ENCODE assay signal across 19 mouse cellular contexts in genomic region chr16:34382992-34383391, GRCm38 (mm10).
DNase-seq lines count a peak whose midpoint lies in the region; ATAC-seq and TF ChIP-seq lines count a peak whose summit lies in the region.
"Had no signal": no experiment of that assay in that cellular context is flagged by ENCODE, and none has a peak within 500 bp of the region (broad histone marks: within the 10 kb centered on the region; RNA-seq: fewer than 3 reads in every experiment).

No protein-coding gene starts in this region.

- H3K9ac ChIP-seq in hindbrain, embryonic 12.5 days, result 0 out of 2 replicates have a peak overlapping the region, but pooled peaks have one; percentile 6
- H3K9ac ChIP-seq in hindbrain, postnatal 0 days (replicated peaks; ENCODE audit: low read length), result no peak overlapping the region
- no peak overlapping the region for H3K9ac ChIP-seq in forebrain, postnatal 0 days
- H3K9ac ChIP-seq: embryonic facial prominence, embryonic 13.5 days; limb, embryonic 12.5 days; liver, embryonic 14.5 days; lung, embryonic 15.5 days had no signal

- DNase-seq in hindbrain, postnatal 0 days (ENCODE audit: low spot score), result no peak
- no peak for DNase-seq in embryonic facial prominence, embryonic 10.5 days (ENCODE audit: low spot score)
- no peak for DNase-seq in forebrain, postnatal 0 days
- DNase-seq in retina, embryonic 14.5 days (ENCODE audit: low spot score), result peak; percentile 24
- DNase-seq in limb, embryonic 10.5 days (ENCODE audit: low spot score), result no peak
- DNase-seq in liver, result no peak
- DNase-seq: cerebellum, adult 9-10 months; heart, postnatal 10 days; right cerebral cortex, postnatal 4 days; thymus, adult 2 months had no signal

- H3K27ac ChIP-seq in hindbrain, embryonic 12.5 days, result peak overlapping the region; percentile 40; the same call in 1 of the 2 replicates
- no peak overlapping the region for H3K27ac ChIP-seq in hindbrain, postnatal 0 days
- H3K27ac ChIP-seq in embryonic facial prominence, embryonic 10.5 days (replicated peaks), result 0 out of 2 replicates have a peak overlapping the region, but pooled peaks have one; percentile 24
- H3K27ac ChIP-seq in forebrain, postnatal 0 days (ENCODE audit: low read depth, low read length), result no peak overlapping the region
- H3K27ac ChIP-seq in limb, embryonic 10.5 days, result no peak overlapping the region
- H3K27ac ChIP-seq: embryonic facial prominence, embryonic 13.5 days; limb, embryonic 12.5 days; liver, embryonic 14.5 days; lung, embryonic 15.5 days; macrophage had no signal

- H3K36me3 ChIP-seq in hindbrain, embryonic 12.5 days, result 0 out of 2 replicates have a peak, but pooled peaks cover 14% of the 10 kb centered on the region
- H3K36me3 ChIP-seq in hindbrain, postnatal 0 days (ENCODE audit: insufficient read depth, low read length), result no peaks in the 10 kb centered on the region
- H3K36me3 ChIP-seq in embryonic facial prominence, embryonic 10.5 days (replicated peaks), result peaks cover 24% of the 10 kb centered on the region
- H3K36me3 ChIP-seq in forebrain, postnatal 0 days (ENCODE audit: insufficient read depth), result no peaks in the 10 kb centered on the region
- peaks cover 17% of the 10 kb centered on the region for H3K36me3 ChIP-seq in limb, embryonic 10.5 days
- H3K36me3 ChIP-seq: lung, embryonic 15.5 days had no signal

- no peaks in the 10 kb centered on the region for H3K9me3 ChIP-seq in hindbrain, embryonic 12.5 days (replicated peaks)
- no peaks in the 10 kb centered on the region for H3K9me3 ChIP-seq in hindbrain, postnatal 0 days (ENCODE audit: low read length)
- no peaks in the 10 kb centered on the region for H3K9me3 ChIP-seq in embryonic facial prominence, embryonic 10.5 days
- no peaks in the 10 kb centered on the region for H3K9me3 ChIP-seq in forebrain, postnatal 0 days (ENCODE audit: low read length)
- H3K9me3 ChIP-seq in limb, embryonic 10.5 days (replicated peaks), result no peaks in the 10 kb centered on the region
- H3K9me3 ChIP-seq: embryonic facial prominence, embryonic 13.5 days; limb, embryonic 12.5 days; lung, embryonic 15.5 days had no signal

- 60% methylated on average over 4 of the region's 4 CpGs for WGBS in hindbrain, embryonic 12.5 days
- 53% methylated on average over 4 of the region's 4 CpGs for WGBS in hindbrain, postnatal 0 days
- 86% methylated on average over 4 of the region's 4 CpGs for WGBS in embryonic facial prominence, embryonic 10.5 days
- WGBS in forebrain, postnatal 0 days, result 70% methylated on average over 4 of the region's 4 CpGs
- WGBS in limb, embryonic 10.5 days, result 88% methylated on average over 4 of the region's 4 CpGs

- H3K4me3 ChIP-seq in hindbrain, embryonic 12.5 days, result no peak overlapping the region
- no peak overlapping the region for H3K4me3 ChIP-seq in hindbrain, postnatal 0 days (ENCODE audit: low read length)
- H3K4me3 ChIP-seq in embryonic facial prominence, embryonic 10.5 days, result no peak overlapping the region
- no peak overlapping the region for H3K4me3 ChIP-seq in forebrain, postnatal 0 days (ENCODE audit: low read depth, low read length)
- no peak overlapping the region for H3K4me3 ChIP-seq in limb, embryonic 10.5 days
- H3K4me3 ChIP-seq: embryonic facial prominence, embryonic 13.5 days; limb, embryonic 12.5 days; lung, embryonic 15.5 days had no signal

- peaks cover 14% of the 10 kb centered on the region for H3K4me1 ChIP-seq in hindbrain, embryonic 12.5 days
- H3K4me1 ChIP-seq in hindbrain, postnatal 0 days (ENCODE audit: insufficient read depth, low read length), result no peaks in the 10 kb centered on the region
- H3K4me1 ChIP-seq in embryonic facial prominence, embryonic 10.5 days, result peaks cover 7% of the 10 kb centered on the region
- H3K4me1 ChIP-seq in forebrain, postnatal 0 days (ENCODE audit: insufficient read depth), result 0 out of 2 replicates have a peak, but pooled peaks cover 4% of the 10 kb centered on the region
- no peaks in the 10 kb centered on the region for H3K4me1 ChIP-seq in limb, embryonic 10.5 days
- H3K4me1 ChIP-seq: embryonic facial prominence, embryonic 13.5 days; limb, embryonic 12.5 days; lung, embryonic 15.5 days had no signal

- no peak overlapping the region for H3K4me2 ChIP-seq in hindbrain, embryonic 12.5 days (replicated peaks)
- H3K4me2 ChIP-seq in hindbrain, postnatal 0 days (ENCODE audit: low read depth, low read length), result no peak overlapping the region
- H3K4me2 ChIP-seq in forebrain, postnatal 0 days (ENCODE audit: low read depth), result no peak overlapping the region
- H3K4me2 ChIP-seq: embryonic facial prominence, embryonic 13.5 days; heart, embryonic 11.5 days; limb, embryonic 12.5 days; lung, embryonic 15.5 days had no signal

- no peaks in the 10 kb centered on the region for H3K27me3 ChIP-seq in hindbrain, embryonic 12.5 days
- H3K27me3 ChIP-seq in hindbrain, postnatal 0 days (ENCODE audit: insufficient read depth, low read length), result no peaks in the 10 kb centered on the region
- H3K27me3 ChIP-seq in embryonic facial prominence, embryonic 10.5 days (replicated peaks; ENCODE audit: low read depth, poor library complexity, severe bottlenecking), result no peaks in the 10 kb centered on the region
- H3K27me3 ChIP-seq in forebrain, postnatal 0 days (ENCODE audit: insufficient read depth, low read length), result no peaks in the 10 kb centered on the region
- no peaks in the 10 kb centered on the region for H3K27me3 ChIP-seq in limb, embryonic 10.5 days (ENCODE audit: low read depth, poor library complexity, severe bottlenecking)
- H3K27me3 ChIP-seq: embryonic facial prominence, embryonic 13.5 days; limb, embryonic 12.5 days; lung, embryonic 15.5 days had no signal

- no peak for TF ChIP-seq CTCF in hindbrain, postnatal 0 days (IDR thresholded peaks at IDR 0.05; ENCODE audit: low read depth)
- TF ChIP-seq CTCF in forebrain, postnatal 0 days (IDR thresholded peaks at IDR 0.05; ENCODE audit: low read depth), result no peak

- peak; percentile 75 for ATAC-seq in hindbrain, embryonic 12.5 days (ENCODE audit: low FRiP score)
- ATAC-seq in hindbrain, postnatal 0 days, result no peak
- peak; percentile 49; the same call in 1 of the 2 replicates for ATAC-seq in forebrain, postnatal 0 days
- ATAC-seq: hindbrain, embryonic 16.5 days; intestine, postnatal 0 days had no signal

Comparison
In these comparisons a context has a peak if more than half of its experiments do, and no peak if none do; other contexts are left out.
1. H3K27ac ChIP-seq: peak in hindbrain, embryonic 12.5 days (single experiment) and embryonic facial prominence, embryonic 10.5 days (single experiment); none in hindbrain, postnatal 0 days (single experiment), forebrain, postnatal 0 days (single experiment) and limb, embryonic 10.5 days (single experiment).